Mouse (Mus musculus) intestine, postnatal 0 days (tissue): Measurements from ENCODE around the gene Ehd4. TPM values are rescaled to one million over a fixed set of nuclear protein-coding genes. Genes with fewer than 3 reads are reported as not detected.

Experiments
- ATAC-seq: fragments of 200-750 bp; cut with Nextera tagmentation; 2 replicates; pipeline ENCODE4 v1.8.0; 2017; ENCODE audit warnings: mild to moderate bottlenecking, moderate TSS enrichment, moderate library complexity
- H3K27ac ChIP-seq: fragments of 300-500 bp; sonication (generic); 2 replicates; pipeline ENCODE4 v1.5.1; 2014; ENCODE audit warnings: mild to moderate bottlenecking, low read depth, low read length, moderate library complexity
- H3K27me3 ChIP-seq: fragments of 300-500 bp; sonication (generic); replicated peaks from 2 replicates; pipeline ENCODE4 v1.6.1; 2014; ENCODE audit warnings: low read length, mixed read lengths; ENCODE audit not compliant: control insufficient read depth, insufficient read depth
- H3K36me3 ChIP-seq: fragments of 300-500 bp; sonication (generic); 2 replicates; pipeline ENCODE4 v1.6.1; 2014; ENCODE audit warnings: mild to moderate bottlenecking, moderate library complexity; ENCODE audit not compliant: control insufficient read depth, insufficient read depth
- H3K4me1 ChIP-seq: fragments of 300-500 bp; sonication (generic); replicated peaks from 2 replicates; pipeline ENCODE4 v1.6.1; 2014; ENCODE audit warnings: antibody characterized with exemption, low read length, mixed read lengths; ENCODE audit not compliant: control insufficient read depth, insufficient read depth
- H3K4me2 ChIP-seq: fragments of 300-500 bp; sonication (generic); replicated peaks from 2 replicates; pipeline ENCODE4 v1.6.1; 2014; ENCODE audit warnings: low read depth, mild to moderate bottlenecking, moderate library complexity
- H3K4me3 ChIP-seq: fragments of 300-500 bp; sonication (generic); 2 replicates; pipeline ENCODE4 v1.5.1; 2014; ENCODE audit warnings: low read depth, low read length
- H3K9ac ChIP-seq: fragments of 300-500 bp; sonication (generic); 2 replicates; pipeline ENCODE4 v1.6.1; 2014; ENCODE audit warnings: mild to moderate bottlenecking, low read depth, low read length
- H3K9me3 ChIP-seq: fragments of 300-500 bp; sonication (generic); 2 replicates; pipeline ENCODE4 v1.6.1; 2016; ENCODE audit warnings: mixed run types; ENCODE audit not compliant: control insufficient read depth
- CTCF ChIP-seq: sonication (generic); IDR thresholded peaks from 2 replicates; pipeline ENCODE4 v1.5.1; 2016; ENCODE audit warnings: low read depth, mild to moderate bottlenecking, control low read depth, antibody characterized with exemption, moderate library complexity
- WGBS: fragments of 180-500 bp; shearing (Covaris S2); extraction: QIAGEN DNeasy Blood & Tissue Kit; methylation state at CpG from one replicate; pipeline ENCODE4 v1.1.7; 2014; 5-methylcytosine and 5-hydroxymethylcytosine counted together
- polyA plus RNA-seq: library from polyadenylated mRNA; unstranded; fragments of >200 nt; fragmentation: Nextera tagmentation; extraction: Ambion mirVana; gene quantifications from 2 replicates; pipeline ENCODE4 v1.2.1, GENCODE M21; 2015

Gene Ehd4
- polyA plus RNA-seq, 1 experiment from 2014 or later, result 70.0 TPM

GRCm38 (mm10) chr2:120149634-120150033 lies 4.8 kb downstream of the Ehd4 start:
- WGBS, result 90% methylated on average over 7 of the region's 7 CpGs
- H3K4me2 ChIP-seq, result no peak overlapping the region
- no peaks in the 10 kb centered on the region for H3K4me1 ChIP-seq
- no peaks in the 10 kb centered on the region for H3K27me3 ChIP-seq
- no peak overlapping the region for H3K27ac ChIP-seq
- no peaks in the 10 kb centered on the region for H3K36me3 ChIP-seq
- H3K9me3 ChIP-seq, result no peaks in the 10 kb centered on the region
- H3K4me3 ChIP-seq, result no peak overlapping the region
- H3K9ac ChIP-seq, result no peak overlapping the region
- no peak for ATAC-seq
- TF ChIP-seq CTCF, result no peak

- Histone ChIP-seq H3K27ac (no peak overlapping the region), H3K4me3 (no peak overlapping the region), H3K36me3 (no peaks in the 10 kb centered on the region), H3K9ac (no peak overlapping the region), H3K4me2 (no peak overlapping the region), H3K4me1 (no peaks in the 10 kb centered on the region), H3K9me3 (no peaks in the 10 kb centered on the region), H3K27me3 (no peaks in the 10 kb centered on the region)
- no peak for ATAC-seq
- no peak for TF ChIP-seq CTCF
- 53% methylated on average over 3 of the region's 3 CpGs for WGBS
These were observed 6.4 kb downstream of the Ehd4 start for GRCm38 (mm10) chr2:120147999-120148398.

- no peaks in the 10 kb centered on the region for H3K9me3 ChIP-seq
- H3K4me1 ChIP-seq, result no peaks in the 10 kb centered on the region
- no peaks in the 10 kb centered on the region for H3K27me3 ChIP-seq
- H3K4me3 ChIP-seq, result no peak overlapping the region
- H3K9ac ChIP-seq, result no peak overlapping the region
- no peak for ATAC-seq
- no peak overlapping the region for H3K4me2 ChIP-seq
- no peaks in the 10 kb centered on the region for H3K36me3 ChIP-seq
- no peak for TF ChIP-seq CTCF
- 40% methylated on average over 2 of the region's 2 CpGs for WGBS
- H3K27ac ChIP-seq, result no peak overlapping the region
These were observed 7.0 kb downstream of the Ehd4 start for GRCm38 (mm10) chr2:120147364-120147763.

GRCm38 (mm10) chr2:120146543-120146942 lies 7.9 kb downstream of the Ehd4 start:
- H3K4me2 ChIP-seq, result no peak overlapping the region
- H3K27me3 ChIP-seq, result no peaks in the 10 kb centered on the region
- no peak overlapping the region for H3K9ac ChIP-seq
- no peak overlapping the region for H3K4me3 ChIP-seq
- no peaks in the 10 kb centered on the region for H3K4me1 ChIP-seq
- no peak for TF ChIP-seq CTCF
- no peak for ATAC-seq
- WGBS, result 68% methylated on average over 2 of the region's 2 CpGs
- H3K36me3 ChIP-seq, result no peaks in the 10 kb centered on the region
- no peaks in the 10 kb centered on the region for H3K9me3 ChIP-seq
- H3K27ac ChIP-seq, result no peak overlapping the region

- no peak overlapping the region for H3K9ac ChIP-seq
- no peak overlapping the region for H3K27ac ChIP-seq
- no peak for TF ChIP-seq CTCF
- no peak for ATAC-seq
- H3K36me3 ChIP-seq, result no peaks in the 10 kb centered on the region
- no peaks in the 10 kb centered on the region for H3K27me3 ChIP-seq
- no peaks in the 10 kb centered on the region for H3K9me3 ChIP-seq
- WGBS, result 88% methylated on average over 4 of the region's 4 CpGs
- no peak overlapping the region for H3K4me3 ChIP-seq
- H3K4me1 ChIP-seq, result no peaks in the 10 kb centered on the region
- H3K4me2 ChIP-seq, result no peak overlapping the region
These were observed 10.0 kb downstream of the Ehd4 start for GRCm38 (mm10) chr2:120144390-120144789.

- Histone ChIP-seq H3K27ac (no peak overlapping the region), H3K4me2 (no peak overlapping the region), H3K9ac (no peak overlapping the region), H3K36me3 (no peaks in the 10 kb centered on the region), H3K27me3 (no peaks in the 10 kb centered on the region), H3K4me1 (no peaks in the 10 kb centered on the region), H3K4me3 (no peak overlapping the region), H3K9me3 (no peaks in the 10 kb centered on the region)
- TF ChIP-seq CTCF, result no peak
- no peak for ATAC-seq
- 75% methylated on average over 5 of the region's 5 CpGs for WGBS
These were observed 12.1 kb downstream of the Ehd4 start for GRCm38 (mm10) chr2:120142336-120142735.

- no peak overlapping the region for H3K4me3 ChIP-seq
- 98% methylated on average over 1 of the region's 1 CpGs for WGBS
- no peaks in the 10 kb centered on the region for H3K27me3 ChIP-seq
- H3K27ac ChIP-seq, result no peak overlapping the region
- ATAC-seq, result no peak
- H3K9me3 ChIP-seq, result no peaks in the 10 kb centered on the region
- H3K4me2 ChIP-seq, result no peak overlapping the region
- no peaks in the 10 kb centered on the region for H3K4me1 ChIP-seq
- no peaks in the 10 kb centered on the region for H3K36me3 ChIP-seq
- no peak for TF ChIP-seq CTCF
- H3K9ac ChIP-seq, result no peak overlapping the region
These were observed 12.7 kb downstream of the Ehd4 start for GRCm38 (mm10) chr2:120141671-120142070.
